Mouse (Mus musculus) CD4-positive, CD25-positive, alpha-beta regulatory T cell, adult 4 months (primary cell): ENCODE results near the gene Bora. TPM values are rescaled to one million over a fixed set of nuclear protein-coding genes. Genes with fewer than 3 reads are reported as not detected.

Source experiments
- ATAC-seq: one replicate; pipeline ENCODE4 v1.8.0; 2017
- polyA plus RNA-seq, 2 experiments: library from polyadenylated mRNA; unstranded; fragments of 100-300 nt; shearing (Covaris generic); gene quantifications; one replicate each; pipeline ENCODE4 v1.2.1; 2017

The Bora gene
- polyA plus RNA-seq, 2 experiments from 2014 or later = 26.4 TPM

- no peak for ATAC-seq
These were observed 25.1 kb downstream of the Bora start for GRCm38 (mm10) chr14:99071146-99071545.

GRCm38 (mm10) chr14:99088947-99089346 is 42.9 kb downstream of the Bora start:
- ATAC-seq = no peak

- ATAC-seq = peak; percentile 98
These were observed 53.4 kb downstream of the Bora start, which contains the start of the genes Pibf1 and Dis3 for GRCm38 (mm10) chr14:99099267-99099966. TSS of gene Pibf1 (plus strand) at chr14:99099424. TSS of gene Dis3 (minus strand) at chr14:99099770.

- no peak for ATAC-seq
These were observed 54.1 kb downstream of the Bora start for GRCm38 (mm10) chr14:99099967-99100587.

- ATAC-seq = no peak
These were observed 57.0 kb downstream of the Bora start for GRCm38 (mm10) chr14:99103050-99103449.

- ATAC-seq = no peak
These were observed 58.6 kb downstream of the Bora start for GRCm38 (mm10) chr14:99104542-99105123.

- ATAC-seq = no peak
These were observed 60.6 kb downstream of the Bora start for GRCm38 (mm10) chr14:99106671-99107070.

GRCm38 (mm10) chr14:99107631-99108187 is 61.7 kb downstream of the Bora start:
- ATAC-seq = no peak

- no peak for ATAC-seq
These were observed 62.7 kb downstream of the Bora start for GRCm38 (mm10) chr14:99108762-99109161.

GRCm38 (mm10) chr14:99117576-99117975 is 71.6 kb downstream of the Bora start:
- no peak for ATAC-seq

- no peak for ATAC-seq
These were observed 75.7 kb downstream of the Bora start for GRCm38 (mm10) chr14:99121584-99122339.

- ATAC-seq = no peak
These were observed 78.1 kb downstream of the Bora start for GRCm38 (mm10) chr14:99124076-99124475.

Other genes starting within 250 kb of the Bora start
- 10 to 100 TPM; 24.4 to 31.0 TPM for gene Rpl36a-ps1, start 51.9 kb upstream of the Bora start, polyA plus RNA-seq
- gene Mzt1, start 88 bp upstream of the Bora start, polyA plus RNA-seq = 10 to 100 TPM; 39.9 to 45.2 TPM
- gene Pibf1, start 53.2 kb downstream of the Bora start, polyA plus RNA-seq = 10 to 100 TPM; 28.1 to 30.4 TPM
- 1 to 10 TPM; 5.7 to 9.4 TPM for gene Dis3, start 53.5 kb downstream of the Bora start, polyA plus RNA-seq